Mouse (Mus musculus): ENCODE measurements at regions not wholly inside any gene's neighbourhood (a gene's known extent, or its start where the extent isn't known, plus 50 kb on each side); places are given as distances from the start of the nearest gene placed in this dataset.

- H3K4me1 ChIP-seq (ENCODE audit: control insufficient read depth, insufficient read depth, low read length) = no peaks in the 10 kb centered on the region
- H3K9me3 ChIP-seq (ENCODE audit: control insufficient read depth, low read length) = no peaks in the 10 kb centered on the region
- WGBS = 24% methylated on average over 13 of the region's 13 CpGs
- H3K27me3 ChIP-seq (ENCODE audit: control insufficient read depth, insufficient read depth, low read length) = no peaks in the 10 kb centered on the region
- no peak overlapping the region for H3K27ac ChIP-seq (replicated peaks; ENCODE audit: low read depth, low read length)
- ATAC-seq (ENCODE audit: insufficient number of reproducible peaks, low FRiP score, low TSS enrichment, low read depth) = no peak
- DNase-seq (ENCODE audit: low spot score) = no peak
- peak overlapping the region; percentile 16; the same call in 1 of the 2 replicates for H3K4me2 ChIP-seq (ENCODE audit: low read depth, severe bottlenecking)
- no peak overlapping the region for H3K4me3 ChIP-seq (ENCODE audit: low read depth, low read length)
- no peak overlapping the region for H3K9ac ChIP-seq (ENCODE audit: low read length)
- H3K36me3 ChIP-seq (ENCODE audit: control insufficient read depth, insufficient read depth, low read length) = no peaks in the 10 kb centered on the region
These were observed 99.4 kb downstream of the Il20rb start for GRCm38 (mm10) chr9:100387171-100387685.

GRCm38 (mm10) chr9:100382492-100382891, 104.1 kb downstream of the Il20rb start:
- no peak overlapping the region for H3K4me2 ChIP-seq (ENCODE audit: low read depth, severe bottlenecking)
- ATAC-seq (ENCODE audit: insufficient number of reproducible peaks, low FRiP score, low TSS enrichment, low read depth) (no peak), DNase-seq (ENCODE audit: low spot score) (peak; percentile 84)
- H3K4me1 ChIP-seq (ENCODE audit: control insufficient read depth, insufficient read depth, low read length) = no peaks in the 10 kb centered on the region
- 59% methylated on average over 5 of the region's 5 CpGs for WGBS
- H3K9me3 ChIP-seq (ENCODE audit: control insufficient read depth, low read length) = no peaks in the 10 kb centered on the region
- H3K27me3 ChIP-seq (ENCODE audit: control insufficient read depth, insufficient read depth, low read length) = no peaks in the 10 kb centered on the region
- no peaks in the 10 kb centered on the region for H3K36me3 ChIP-seq (ENCODE audit: control insufficient read depth, insufficient read depth, low read length)
- no peak overlapping the region for H3K27ac ChIP-seq (replicated peaks; ENCODE audit: low read depth, low read length)
- no peak overlapping the region for H3K4me3 ChIP-seq (ENCODE audit: low read depth, low read length)
- no peak overlapping the region for H3K9ac ChIP-seq (ENCODE audit: low read length)

GRCm38 (mm10) chr9:100369921-100370320, 116.7 kb downstream of the Il20rb start:
- H3K4me3 ChIP-seq (ENCODE audit: low read depth, low read length) = no peak overlapping the region
- no peak overlapping the region for H3K27ac ChIP-seq (replicated peaks; ENCODE audit: low read depth, low read length)
- H3K27me3 ChIP-seq (ENCODE audit: control insufficient read depth, insufficient read depth, low read length) = no peaks in the 10 kb centered on the region
- H3K4me2 ChIP-seq (ENCODE audit: low read depth, severe bottlenecking) = no peak overlapping the region
- H3K9me3 ChIP-seq (ENCODE audit: control insufficient read depth, low read length) = no peaks in the 10 kb centered on the region
- DNase-seq (ENCODE audit: low spot score) = no peak
- 87% methylated on average over 5 of the region's 5 CpGs for WGBS
- H3K36me3 ChIP-seq (ENCODE audit: control insufficient read depth, insufficient read depth, low read length) = no peaks in the 10 kb centered on the region
- no peak overlapping the region for H3K9ac ChIP-seq (ENCODE audit: low read length)
- no peak for ATAC-seq (ENCODE audit: insufficient number of reproducible peaks, low FRiP score, low TSS enrichment, low read depth)
- H3K4me1 ChIP-seq (ENCODE audit: control insufficient read depth, insufficient read depth, low read length) = no peaks in the 10 kb centered on the region

GRCm38 (mm10) chr9:100366816-100367215, 119.8 kb downstream of the Il20rb start:
- no peaks in the 10 kb centered on the region for H3K27me3 ChIP-seq (ENCODE audit: control insufficient read depth, insufficient read depth, low read length)
- 80% methylated on average over 6 of the region's 6 CpGs for WGBS
- H3K4me3 ChIP-seq (ENCODE audit: low read depth, low read length) = no peak overlapping the region
- no peak overlapping the region for H3K9ac ChIP-seq (ENCODE audit: low read length)
- DNase-seq (ENCODE audit: low spot score) = no peak
- no peaks in the 10 kb centered on the region for H3K4me1 ChIP-seq (ENCODE audit: control insufficient read depth, insufficient read depth, low read length)
- no peak for ATAC-seq (ENCODE audit: insufficient number of reproducible peaks, low FRiP score, low TSS enrichment, low read depth)
- no peak overlapping the region for H3K4me2 ChIP-seq (ENCODE audit: low read depth, severe bottlenecking)
- H3K36me3 ChIP-seq (ENCODE audit: control insufficient read depth, insufficient read depth, low read length) = no peaks in the 10 kb centered on the region
- H3K9me3 ChIP-seq (ENCODE audit: control insufficient read depth, low read length) = no peaks in the 10 kb centered on the region
- no peak overlapping the region for H3K27ac ChIP-seq (replicated peaks; ENCODE audit: low read depth, low read length)

GRCm38 (mm10) chr9:100359934-100360716, 126.5 kb downstream of the Il20rb start:
- H3K4me3 ChIP-seq (ENCODE audit: low read depth, low read length) = no peak overlapping the region
- ATAC-seq (ENCODE audit: insufficient number of reproducible peaks, low FRiP score, low TSS enrichment, low read depth) (no peak), DNase-seq (ENCODE audit: low spot score) (peak; percentile 70)
- H3K27me3 ChIP-seq (ENCODE audit: control insufficient read depth, insufficient read depth, low read length) = no peaks in the 10 kb centered on the region
- no peak overlapping the region for H3K27ac ChIP-seq (replicated peaks; ENCODE audit: low read depth, low read length)
- H3K4me2 ChIP-seq (ENCODE audit: low read depth, severe bottlenecking) = no peak overlapping the region
- H3K9ac ChIP-seq (ENCODE audit: low read length) = no peak overlapping the region
- H3K9me3 ChIP-seq (ENCODE audit: control insufficient read depth, low read length) = no peaks in the 10 kb centered on the region
- H3K36me3 ChIP-seq (ENCODE audit: control insufficient read depth, insufficient read depth, low read length) = no peaks in the 10 kb centered on the region
- no peaks in the 10 kb centered on the region for H3K4me1 ChIP-seq (ENCODE audit: control insufficient read depth, insufficient read depth, low read length)
- WGBS = 71% methylated on average over 9 of the region's 9 CpGs

GRCm38 (mm10) chr9:100357553-100357952, 129.0 kb downstream of the Il20rb start:
- Histone ChIP-seq H3K36me3 (ENCODE audit: control insufficient read depth, insufficient read depth, low read length) (no peaks in the 10 kb centered on the region), H3K27me3 (ENCODE audit: control insufficient read depth, insufficient read depth, low read length) (no peaks in the 10 kb centered on the region), H3K9ac (ENCODE audit: low read length) (no peak overlapping the region), H3K4me3 (ENCODE audit: low read depth, low read length) (no peak overlapping the region), H3K4me1 (ENCODE audit: control insufficient read depth, insufficient read depth, low read length) (no peaks in the 10 kb centered on the region), H3K9me3 (ENCODE audit: control insufficient read depth, low read length) (no peaks in the 10 kb centered on the region), H3K27ac (replicated peaks; ENCODE audit: low read depth, low read length) (no peak overlapping the region), H3K4me2 (ENCODE audit: low read depth, severe bottlenecking) (no peak overlapping the region)
- DNase-seq (ENCODE audit: low spot score) (no peak), ATAC-seq (ENCODE audit: insufficient number of reproducible peaks, low FRiP score, low TSS enrichment, low read depth) (no peak)
- WGBS = 64% methylated on average over 12 of the region's 12 CpGs

- ATAC-seq (ENCODE audit: insufficient number of reproducible peaks, low FRiP score, low TSS enrichment, low read depth) = no peak
- H3K9me3 ChIP-seq (ENCODE audit: control insufficient read depth, low read length) = no peaks in the 10 kb centered on the region
- no peaks in the 10 kb centered on the region for H3K4me1 ChIP-seq (ENCODE audit: control insufficient read depth, insufficient read depth, low read length)
- WGBS = 81% methylated on average over 8 of the region's 8 CpGs
- H3K27ac ChIP-seq (replicated peaks; ENCODE audit: low read depth, low read length) = no peak overlapping the region
- no peaks in the 10 kb centered on the region for H3K36me3 ChIP-seq (ENCODE audit: control insufficient read depth, insufficient read depth, low read length)
- no peak for DNase-seq (ENCODE audit: low spot score)
- no peak overlapping the region for H3K9ac ChIP-seq (ENCODE audit: low read length)
- no peak overlapping the region for H3K4me2 ChIP-seq (ENCODE audit: low read depth, severe bottlenecking)
- H3K27me3 ChIP-seq (ENCODE audit: control insufficient read depth, insufficient read depth, low read length) = no peaks in the 10 kb centered on the region
- no peak overlapping the region for H3K4me3 ChIP-seq (ENCODE audit: low read depth, low read length)
These were observed 145.8 kb downstream of the Il20rb start for GRCm38 (mm10) chr9:100340796-100341195.

- DNase-seq (ENCODE audit: low spot score) = peak; percentile 51
- no peaks in the 10 kb centered on the region for H3K9me3 ChIP-seq (ENCODE audit: control insufficient read depth, low read length)
- H3K36me3 ChIP-seq (ENCODE audit: control insufficient read depth, insufficient read depth, low read length) = no peaks in the 10 kb centered on the region
- WGBS = 28% methylated on average over 5 of the region's 5 CpGs
- no peak overlapping the region for H3K4me2 ChIP-seq (ENCODE audit: low read depth, severe bottlenecking)
- H3K9ac ChIP-seq (ENCODE audit: low read length) = no peak overlapping the region
- H3K27me3 ChIP-seq (ENCODE audit: control insufficient read depth, insufficient read depth, low read length) = no peaks in the 10 kb centered on the region
- H3K4me3 ChIP-seq (ENCODE audit: low read depth, low read length) = no peak overlapping the region
- H3K4me1 ChIP-seq (ENCODE audit: control insufficient read depth, insufficient read depth, low read length) = no peaks in the 10 kb centered on the region
- no peak for ATAC-seq (ENCODE audit: insufficient number of reproducible peaks, low FRiP score, low TSS enrichment, low read depth)
- H3K27ac ChIP-seq (replicated peaks; ENCODE audit: low read depth, low read length) = no peak overlapping the region
These were observed 178.8 kb downstream of the Il20rb start for GRCm38 (mm10) chr9:100307765-100308164.

Data from limb, embryonic 11.5 days (tissue).